Comparison of ENCODE assay signal across 8 mouse cellular contexts in genomic region chr6:108782526-108783183, GRCm38 (mm10). TPM values are rescaled to one million over a fixed set of nuclear protein-coding genes. Genes with fewer than 3 reads are reported as not detected.
DNase-seq lines count a peak whose midpoint lies in the region; ATAC-seq and TF ChIP-seq lines count a peak whose summit lies in the region.

Gene Arl8b, plus strand, starts transcription at chr6:108783099.

- no peak for TF ChIP-seq EP300 in CH12.LX (IDR thresholded peaks at IDR 0.05; ENCODE audit: low read length)
- TF ChIP-seq EP300 in heart, postnatal 0 days (IDR thresholded peaks at IDR 0.05; ENCODE audit: low read depth) = peak; percentile 65

- H3K27me3 ChIP-seq in CH12.LX (replicated peaks) = no peaks in the 10 kb centered on the region
- no peaks in the 10 kb centered on the region for H3K27me3 ChIP-seq in forebrain, embryonic 12.5 days
- H3K27me3 ChIP-seq in heart, postnatal 0 days (ENCODE audit: control insufficient read depth, insufficient read depth, low read length) = no peaks in the 10 kb centered on the region
- H3K27me3 ChIP-seq in liver, embryonic 16.5 days (ENCODE audit: control insufficient read depth, insufficient read depth, low read depth, low read length) = no peaks in the 10 kb centered on the region
- H3K27me3 ChIP-seq in neural tube, embryonic 13.5 days = no peaks in the 10 kb centered on the region
- H3K27me3 ChIP-seq in testis, adult 2 months (ENCODE audit: control insufficient read depth, insufficient read depth, low read length) = no peaks in the 10 kb centered on the region

- H3K4me2 ChIP-seq in CH12.LX (ENCODE audit: insufficient read depth, low read depth, poor library complexity, severe bottlenecking) = peak within 1 kb of the TSS; percentile 98
- H3K4me2 ChIP-seq in forebrain, embryonic 12.5 days = peak within 1 kb of the TSS; percentile 66
- H3K4me2 ChIP-seq in heart, postnatal 0 days (ENCODE audit: low read depth, low read length) = peak within 1 kb of the TSS; percentile 86
- H3K4me2 ChIP-seq in liver, embryonic 16.5 days (ENCODE audit: low read depth, low read length) = peak within 1 kb of the TSS; percentile 78
- H3K4me2 ChIP-seq in neural tube, embryonic 13.5 days = peak within 1 kb of the TSS; percentile 87

- peaks cover 4 to 17% of the 10 kb centered on the region in 2 experiments for H3K36me3 ChIP-seq in CH12.LX (replicated peaks in 1 of 2; ENCODE audit: control insufficient read depth in 1 of 2, insufficient read depth in 1 of 2, low read length in 1 of 2)
- H3K36me3 ChIP-seq in forebrain, embryonic 12.5 days (replicated peaks) = no peaks in the 10 kb centered on the region
- no peaks in the 10 kb centered on the region for H3K36me3 ChIP-seq in heart, postnatal 0 days (replicated peaks; ENCODE audit: control insufficient read depth, insufficient read depth, low read length)
- no peaks in the 10 kb centered on the region for H3K36me3 ChIP-seq in liver, embryonic 16.5 days (ENCODE audit: control insufficient read depth, insufficient read depth)
- H3K36me3 ChIP-seq in neural tube, embryonic 13.5 days = no peaks in the 10 kb centered on the region
- H3K36me3 ChIP-seq in testis, adult 2 months (ENCODE audit: control insufficient read depth, insufficient read depth, low read length) = no peaks in the 10 kb centered on the region

- dilution Hi-C loops in CH12.LX (cut with MboI; ENCODE audit: extremely low pct_ligation_motif_present, extremely low pct_unique_long_range_greater_than_20kb, low sequenced_read_pairs) = no loop called here

- peak; percentile 89; the same call in 1 of the 2 replicates for TF ChIP-seq POLR2A in CH12.LX (IDR thresholded peaks at IDR 0.05; ENCODE audit: low read depth, low read length)
- TF ChIP-seq POLR2A in testis, adult 2 months (IDR thresholded peaks at IDR 0.05; ENCODE audit: control insufficient read depth, low read depth, low read length) = peak; percentile 92

- ATAC-seq in forebrain, embryonic 12.5 days (ENCODE audit: low FRiP score) = peak; percentile 98
- peak; percentile 95 for ATAC-seq in heart, postnatal 0 days (ENCODE audit: insufficient read depth, low read depth)
- peak; percentile 93 for ATAC-seq in liver, embryonic 16.5 days (ENCODE audit: low read depth)
- ATAC-seq in neural tube, embryonic 13.5 days (ENCODE audit: low read depth) = peak; percentile 93

- DNase-seq in CH12.LX (ENCODE audit: extremely low read depth) = peak; percentile 92
- DNase-seq in c-Kit-positive CD71-positive TER-119-negative erythroid progenitor cells, embryonic 14.5 days (ENCODE audit: low read depth) = peak; percentile 91
- peak; percentile 91 for DNase-seq in heart, postnatal 0 days (ENCODE audit: low spot score)
- DNase-seq in kidney, postnatal 4 days = peak; percentile 98 to 99

- in situ Hi-C loops in CH12.LX (cut with MboI; ENCODE audit: low pct_ligation_motif_present, low pct_unique_long_range_greater_than_20kb, low sequenced_read_pairs) = loop anchor here (5.0 kb wide), 1 partner anchor 35 kb away; no protein-coding TSS in a partner anchor

- peaks cover 15 to 64% of the 10 kb centered on the region in 2 experiments for H3K4me1 ChIP-seq in CH12.LX (ENCODE audit: control insufficient read depth in 1 of 2, insufficient read depth in 2 of 2)
- H3K4me1 ChIP-seq in forebrain, embryonic 12.5 days = peaks cover 19% of the 10 kb centered on the region
- H3K4me1 ChIP-seq in heart, postnatal 0 days (ENCODE audit: control insufficient read depth, insufficient read depth) = peaks cover 20% of the 10 kb centered on the region
- H3K4me1 ChIP-seq in liver, embryonic 16.5 days (ENCODE audit: control insufficient read depth, low read depth, low read length) = peaks cover 21% of the 10 kb centered on the region
- peaks cover 21% of the 10 kb centered on the region for H3K4me1 ChIP-seq in neural tube, embryonic 13.5 days (replicated peaks)
- H3K4me1 ChIP-seq in testis, adult 2 months (ENCODE audit: control insufficient read depth, insufficient read depth, low read length) = peaks cover 12% of the 10 kb centered on the region

- WGBS in forebrain, embryonic 12.5 days = 10% methylated on average over 36 of the region's 36 CpGs
- 11% methylated on average over 34 of the region's 36 CpGs for WGBS in heart, postnatal 0 days
- 9% methylated on average over 36 of the region's 36 CpGs for WGBS in liver, embryonic 16.5 days (ENCODE audit: insufficient replicate concordance)
- 10% methylated on average over 36 of the region's 36 CpGs for WGBS in neural tube, embryonic 13.5 days

- H3K79me2 ChIP-seq in CH12.LX (replicated peaks; ENCODE audit: control insufficient read depth, extremely low read depth, insufficient read depth, poor library complexity, severe bottlenecking) = peaks cover 45% of the 10 kb centered on the region

- peak within 1 kb of the TSS; percentile 95 to 96 (median 95) for H3K4me3 ChIP-seq in CH12.LX (replicated peaks in 1 of 3; ENCODE audit: low read depth in 2 of 3, low read length in 2 of 3, poor library complexity in 1 of 3)
- H3K4me3 ChIP-seq in forebrain, embryonic 12.5 days (replicated peaks) = peak within 1 kb of the TSS; percentile 97
- H3K4me3 ChIP-seq in heart, postnatal 0 days (ENCODE audit: low read depth, low read length) = peak within 1 kb of the TSS; percentile 82
- H3K4me3 ChIP-seq in liver, embryonic 16.5 days (ENCODE audit: low read depth, low read length) = peak within 1 kb of the TSS; percentile 97
- H3K4me3 ChIP-seq in neural tube, embryonic 13.5 days = peak within 1 kb of the TSS; percentile 99
- peak within 1 kb of the TSS; percentile 96 for H3K4me3 ChIP-seq in testis, adult 2 months (ENCODE audit: control insufficient read depth, low read depth, low read length)

- no peaks in the 10 kb centered on the region for H3K9me3 ChIP-seq in CH12.LX (replicated peaks; ENCODE audit: low read length)
- no peaks in the 10 kb centered on the region for H3K9me3 ChIP-seq in forebrain, embryonic 12.5 days
- no peaks in the 10 kb centered on the region for H3K9me3 ChIP-seq in heart, postnatal 0 days (replicated peaks; ENCODE audit: control insufficient read depth, low read length)
- H3K9me3 ChIP-seq in liver, embryonic 16.5 days (replicated peaks; ENCODE audit: control insufficient read depth, low read length) = no peaks in the 10 kb centered on the region
- H3K9me3 ChIP-seq in neural tube, embryonic 13.5 days = no peaks in the 10 kb centered on the region

- H3K9ac ChIP-seq in CH12.LX (ENCODE audit: insufficient read depth, low read depth) = peak within 1 kb of the TSS; percentile 88
- peak within 1 kb of the TSS; percentile 92 for H3K9ac ChIP-seq in forebrain, embryonic 12.5 days
- peak within 1 kb of the TSS; percentile 90 for H3K9ac ChIP-seq in heart, postnatal 0 days (replicated peaks; ENCODE audit: low read depth, low read length)
- H3K9ac ChIP-seq in liver, embryonic 16.5 days (ENCODE audit: low read depth, low read length) = peak within 1 kb of the TSS; percentile 96
- peak within 1 kb of the TSS; percentile 99 for H3K9ac ChIP-seq in neural tube, embryonic 13.5 days

- H3K27ac ChIP-seq in CH12.LX (ENCODE audit: insufficient read depth, low read depth) = peak within 1 kb of the TSS; percentile 33
- H3K27ac ChIP-seq in forebrain, embryonic 12.5 days = peak within 1 kb of the TSS; percentile 88
- peak within 1 kb of the TSS; percentile 85 for H3K27ac ChIP-seq in heart, postnatal 0 days (ENCODE audit: low read depth)
- peak within 1 kb of the TSS; percentile 84 for H3K27ac ChIP-seq in liver, embryonic 16.5 days (ENCODE audit: low read length)
- H3K27ac ChIP-seq in neural tube, embryonic 13.5 days (replicated peaks) = peak within 1 kb of the TSS; percentile 89
- H3K27ac ChIP-seq in testis, adult 2 months (ENCODE audit: control insufficient read depth, insufficient read depth, low read depth, low read length) = peak within 1 kb of the TSS; percentile 93

- no peak; the same call in none of the 2 replicates for TF ChIP-seq RAD21 in CH12.LX (IDR thresholded peaks at IDR 0.05; ENCODE audit: low read depth, low read length)

- peak; percentile 28 to 89; a peak in 3 of 4 replicates for TF ChIP-seq CTCF in CH12.LX (conservative IDR thresholded peaks at IDR 0.05 in 1 of 2, IDR thresholded peaks at IDR 0.05 in 1 of 2; ENCODE audit: low read depth in 2 of 2, low read length in 2 of 2)
- peak; percentile 95 for TF ChIP-seq CTCF in heart, postnatal 0 days (IDR thresholded peaks at IDR 0.05; ENCODE audit: low read depth)
- TF ChIP-seq CTCF in testis, adult 2 months (IDR thresholded peaks at IDR 0.05; ENCODE audit: control insufficient read depth, insufficient read depth, insufficient replicate concordance, low read depth, low read length) = peak; percentile 93

TF ChIP-seq in CH12.LX, 34 proteins besides CTCF, POLR2A, EP300 and RAD21 (continues in another document):
- TF ChIP-seq MAFK (IDR thresholded peaks at IDR 0.05; ENCODE audit: insufficient replicate concordance, low read length) (0 out of 2 replicates have a peak, but pooled peaks have one; percentile 38), MAZ (IDR thresholded peaks at IDR 0.05; ENCODE audit: low read depth, low read length) (peak; percentile 90; the same call in 1 of the 2 replicates), BHLHE40 (IDR thresholded peaks at IDR 0.05; ENCODE audit: low read depth, low read length) (peak; percentile 58; the same call in 1 of the 2 replicates), SIN3A (IDR thresholded peaks at IDR 0.05; ENCODE audit: low read length) (peak; percentile 98), ZMIZ1 (IDR thresholded peaks at IDR 0.05; ENCODE audit: low read depth, low read length) (peak; percentile 85), TBP (conservative IDR thresholded peaks at IDR 0.05; ENCODE audit: low read depth, low read length) (peak; percentile 79), ZKSCAN1 (IDR thresholded peaks at IDR 0.05; ENCODE audit: borderline replicate concordance, low read depth, low read length) (no peak; the same call in 1 of the 2 replicates), ZNF384 (IDR thresholded peaks at IDR 0.05; ENCODE audit: low read depth, low read length) (peak; percentile 52), MXI1 (IDR thresholded peaks at IDR 0.05; ENCODE audit: low read depth, low read length) (peak; percentile 93), USF2 (conservative IDR thresholded peaks at IDR 0.05; ENCODE audit: low read depth, low read length) (peak; percentile 83), E2F4 (IDR thresholded peaks at IDR 0.05; ENCODE audit: insufficient replicate concordance, low read depth, low read length) (no peak), PAX5 (IDR thresholded peaks at IDR 0.05; ENCODE audit: low read length) (no peak)

RNA-seq across cellular contexts. Expression of gene Arl8b, which starts in this region (rescaled TPM):
- 47.8 and 63.3 TPM in 2 replicates for total RNA-seq in CH12.LX (2012; rRNA removed)
- 170 and 197 TPM in 2 replicates for total RNA-seq in CH12.LX (2014; rRNA removed)
- polyA plus RNA-seq in CH12.LX (2012; ENCODE audit: insufficient read length, low read depth) = 125 and 141 TPM in 2 replicates
- polyA plus RNA-seq in forebrain, embryonic 12.5 days (2016; fragmentation: Nextera tagmentation; extraction: Ambion mirVana) = 78.2 and 81.8 TPM in 2 replicates
- total RNA-seq in heart, postnatal 0 days (2014; rRNA removed; ENCODE audit: low replicate concordance) = 42.7 and 47.0 TPM in 2 replicates
- polyA plus RNA-seq in heart, postnatal 0 days (2015; fragmentation: Nextera tagmentation; extraction: Ambion mirVana) = 52.7 and 54.7 TPM in 2 replicates
- polyA plus RNA-seq in liver, embryonic 16.5 days (2015; fragmentation: Nextera tagmentation; extraction: Ambion mirVana) = 32.2 and 33.1 TPM in 2 replicates
- 104 and 119 TPM in 2 replicates for polyA plus RNA-seq in neural tube, embryonic 13.5 days (2015; fragmentation: Nextera tagmentation; extraction: Ambion mirVana)
- 26.0 and 37.0 TPM in 2 replicates for polyA plus RNA-seq in testis, adult 2 months (2012; rRNA removed)

Comparison
In these comparisons a context has a peak if more than half of its experiments do, and no peak if none do; other contexts are left out.
1. Peak in every context shown above with its lines: DNase-seq, ATAC-seq, H3K4me3 ChIP-seq and H3K27ac ChIP-seq.
2. H3K27ac ChIP-seq: peak in every context shown above with its lines; median percentile 93 in testis, adult 2 months; 89 in neural tube, embryonic 13.5 days; 88 in forebrain, embryonic 12.5 days; 85 in heart, postnatal 0 days; 84 in liver, embryonic 16.5 days; 33 in CH12.LX.